Mouse (Mus musculus) spleen, postnatal 10 days (tissue): ENCODE data around the gene Myo9b.
A peak's percentile ranks its signal among the peaks of the same experiment; 100 is the strongest.

Experiments
- DNase-seq, 2 experiments: peaks; one replicate each; pipeline ENCODE4 v3.0.0; 2021 to 2022; ENCODE audit warnings: low spot score in 2 of 2

The Myo9b gene

GRCm38 (mm10) chr8:71367529-71368176, 95.1 kb downstream of the Myo9b start:
- no peak for DNase-seq

GRCm38 (mm10) chr8:71368366-71368765, 95.9 kb downstream of the Myo9b start:
- DNase-seq = no peak

- no peak for DNase-seq
Measured at GRCm38 (mm10) chr8:71369040-71369718, 96.7 kb downstream of the Myo9b start.

GRCm38 (mm10) chr8:71370711-71371235, 98.3 kb downstream of the Myo9b start:
- no peak for DNase-seq

- DNase-seq = peak; percentile 97 to 99
Measured at GRCm38 (mm10) chr8:71371236-71371848, 98.8 kb downstream of the Myo9b start, which contains the start of gene Ocel1. TSS of gene Ocel1 (plus strand) at chr8:71371298.

- DNase-seq = no peak
Measured at GRCm38 (mm10) chr8:71372427-71372826, 99.9 kb downstream of the Myo9b start.

GRCm38 (mm10) chr8:71373000-71373399, 100.5 kb downstream of the Myo9b start:
- DNase-seq = no peak

- peak in 1 of 2 experiments; percentile 50 for DNase-seq
Measured at GRCm38 (mm10) chr8:71374616-71375206, 102.2 kb downstream of the Myo9b start.

- DNase-seq = peak in 1 of 2 experiments; percentile 70
Measured at GRCm38 (mm10) chr8:71375581-71376422, 103.3 kb downstream of the Myo9b start.

GRCm38 (mm10) chr8:71376423-71377030, 104.0 kb downstream of the Myo9b start:
- no peak for DNase-seq

- DNase-seq = no peak
Measured at GRCm38 (mm10) chr8:71379008-71379407, 106.5 kb downstream of the Myo9b start.

- no peak for DNase-seq
Measured at GRCm38 (mm10) chr8:71379512-71380075, 107.1 kb downstream of the Myo9b start.

GRCm38 (mm10) chr8:71380178-71381171, 108.0 kb downstream of the Myo9b start:
- peak in 1 of 2 experiments; percentile 29 for DNase-seq

GRCm38 (mm10) chr8:71381421-71381970, 109.0 kb downstream of the Myo9b start, which contains the start of gene Nr2f6:
TSS of gene Nr2f6 (minus strand) at chr8:71381960.
- DNase-seq = peak; percentile 42 to 54

- peak in 1 of 2 experiments; percentile 73 for DNase-seq
Measured at GRCm38 (mm10) chr8:71381971-71382961, 109.8 kb downstream of the Myo9b start.

- no peak for DNase-seq
Measured at GRCm38 (mm10) chr8:71383396-71383795, 110.9 kb downstream of the Myo9b start.

- DNase-seq = no peak
Measured at GRCm38 (mm10) chr8:71383860-71384259, 111.3 kb downstream of the Myo9b start.
